Mouse (Mus musculus): ENCODE data around the gene Snx3.

Gene Snx3

GRCm38 (mm10) chr10:42504096-42504710, 2.4 kb downstream of the Snx3 start:
- no peak for DNase-seq (ENCODE audit: extremely low spot score)

DNA sequence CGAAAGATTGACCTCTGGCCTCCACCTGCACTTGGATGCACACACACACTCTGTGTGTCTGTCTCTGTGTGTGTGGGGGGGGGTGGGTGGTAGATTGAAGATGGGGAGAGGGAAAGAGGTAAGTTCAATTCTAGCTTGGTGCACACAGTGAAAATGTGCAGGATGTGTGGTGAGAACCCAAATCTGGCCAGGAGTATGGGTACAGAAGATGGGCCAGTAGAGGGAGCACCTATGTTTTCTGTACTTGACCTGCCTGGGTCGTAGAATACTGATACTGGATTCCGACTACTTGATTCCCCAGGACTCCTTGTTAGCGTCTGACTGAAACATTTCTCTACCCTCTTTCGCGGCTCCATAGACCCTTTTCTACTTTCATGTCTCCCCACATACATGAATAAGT, 8.3 kb downstream of the Snx3 start:
- DNase-seq (ENCODE audit: extremely low spot score), result no peak

DNA sequence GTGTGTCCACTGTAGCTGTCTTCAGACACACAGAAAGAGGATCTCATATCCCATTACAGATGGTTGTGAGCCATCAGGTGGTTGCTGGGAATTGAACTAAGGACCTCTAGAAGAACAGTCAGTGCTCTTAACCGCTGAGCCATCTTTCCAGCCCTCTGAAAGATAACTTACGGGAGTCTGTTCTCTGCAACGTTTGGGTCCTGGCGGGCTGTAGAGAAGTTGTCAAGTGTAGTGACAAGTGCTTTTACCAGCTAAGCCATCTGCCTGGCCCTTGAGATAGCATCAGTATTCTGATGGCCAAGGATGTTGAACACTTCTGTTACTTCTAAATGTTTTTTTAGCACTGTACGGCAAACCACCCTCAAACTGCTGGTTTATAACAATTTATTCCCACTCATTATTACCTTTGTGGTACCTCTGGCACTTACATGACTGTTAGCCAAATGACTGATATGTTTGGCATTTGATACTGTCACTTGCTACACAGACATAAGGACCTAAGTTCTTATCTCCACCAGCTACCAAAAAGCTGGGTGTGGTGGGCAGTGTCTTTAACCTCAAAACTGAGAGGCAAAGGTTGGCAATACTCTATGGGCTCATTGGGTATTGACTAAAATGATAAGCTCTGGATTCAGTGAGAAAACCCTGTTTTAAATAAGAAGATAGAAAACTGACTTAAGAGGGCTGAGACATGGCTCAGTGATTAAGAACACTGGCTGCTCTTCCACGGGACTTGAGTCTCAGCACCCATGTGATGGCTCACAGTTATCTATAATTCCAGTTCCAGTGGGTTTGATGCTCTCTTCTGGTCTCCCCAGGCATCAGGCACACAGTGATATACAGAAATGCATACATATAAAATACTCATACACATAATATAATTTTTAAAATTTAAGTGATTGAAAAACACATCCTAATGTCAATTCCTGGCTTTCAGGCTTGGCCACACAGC, 9.6 kb downstream of the Snx3 start:
- no peak for DNase-seq (ENCODE audit: extremely low spot score)

GRCm38 (mm10) chr10:42514125-42514524, 12.3 kb downstream of the Snx3 start:
- no peak for DNase-seq (ENCODE audit: extremely low spot score)

DNA sequence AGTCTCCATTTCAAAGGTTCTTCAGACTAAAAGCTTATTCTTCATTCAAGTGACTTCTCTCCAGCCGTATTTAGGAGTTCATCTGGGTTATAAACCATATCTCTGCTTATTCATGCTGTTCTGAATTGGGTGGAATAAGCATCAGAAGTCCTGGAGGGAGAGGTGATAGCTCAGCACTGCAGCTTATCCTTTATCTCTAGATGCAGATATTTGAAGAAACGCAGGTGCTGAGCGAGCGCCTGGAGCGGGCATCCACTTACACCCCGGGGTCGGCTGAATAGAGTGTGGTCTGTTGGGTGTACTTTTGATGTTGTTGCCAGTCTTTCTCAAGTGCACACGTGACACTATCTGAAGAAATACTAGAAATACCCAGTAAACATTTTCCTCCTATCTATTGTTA, 16.5 kb downstream of the Snx3 start:
- no peak for DNase-seq (ENCODE audit: extremely low spot score)

DNA sequence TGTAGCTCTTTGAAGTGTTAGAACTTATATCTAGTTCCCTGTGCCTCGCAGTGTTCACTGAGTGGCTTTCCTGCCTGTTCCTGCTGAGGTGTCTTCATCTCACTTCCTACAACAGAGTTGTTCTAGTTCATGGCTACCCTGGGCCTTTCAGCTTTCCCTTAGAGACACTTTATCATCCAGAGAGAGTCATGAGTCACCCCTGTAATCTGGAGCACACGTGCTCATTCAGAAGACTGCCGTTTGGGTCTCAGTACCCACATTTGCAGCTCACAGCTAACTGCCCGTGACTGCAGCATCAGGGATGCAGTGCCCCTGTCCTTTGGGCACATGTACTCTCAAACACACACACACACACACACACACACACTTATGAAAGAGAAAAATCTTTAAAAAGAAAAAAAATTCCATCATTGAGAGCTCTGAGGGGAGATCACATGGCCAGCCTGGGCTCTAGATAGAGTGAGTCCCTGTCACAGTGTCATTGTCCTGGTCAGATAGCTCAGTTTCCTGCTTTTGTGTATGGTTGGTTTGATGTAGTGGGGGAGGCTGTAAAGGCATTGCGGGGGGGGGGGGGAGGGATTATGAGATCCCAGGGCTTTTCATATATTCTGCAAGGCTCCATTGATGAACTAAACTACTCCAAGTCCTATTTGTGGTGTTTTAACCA, 19.6 kb downstream of the Snx3 start:
- DNase-seq (ENCODE audit: extremely low spot score), result no peak

DNA sequence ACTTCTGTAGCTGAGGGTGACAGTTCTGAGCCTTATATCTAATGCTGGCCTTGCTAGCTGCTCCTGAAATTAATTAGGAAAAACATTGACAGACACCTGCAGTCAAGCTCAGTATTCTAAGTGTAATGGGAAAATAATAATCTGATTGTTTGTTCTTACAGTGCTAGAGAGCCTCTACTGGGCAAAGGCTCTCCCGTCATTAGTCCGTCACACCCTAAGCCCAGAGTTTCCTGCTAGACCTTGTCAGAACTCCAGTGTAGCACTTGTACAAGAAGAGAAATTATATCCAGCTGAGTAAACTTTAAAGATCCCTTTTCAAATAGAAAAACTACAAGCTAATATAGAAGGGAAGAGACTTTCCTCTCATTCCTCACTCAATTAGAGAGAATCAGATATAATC, 21.1 kb downstream of the Snx3 start:
- no peak for DNase-seq (ENCODE audit: extremely low spot score)

DNA sequence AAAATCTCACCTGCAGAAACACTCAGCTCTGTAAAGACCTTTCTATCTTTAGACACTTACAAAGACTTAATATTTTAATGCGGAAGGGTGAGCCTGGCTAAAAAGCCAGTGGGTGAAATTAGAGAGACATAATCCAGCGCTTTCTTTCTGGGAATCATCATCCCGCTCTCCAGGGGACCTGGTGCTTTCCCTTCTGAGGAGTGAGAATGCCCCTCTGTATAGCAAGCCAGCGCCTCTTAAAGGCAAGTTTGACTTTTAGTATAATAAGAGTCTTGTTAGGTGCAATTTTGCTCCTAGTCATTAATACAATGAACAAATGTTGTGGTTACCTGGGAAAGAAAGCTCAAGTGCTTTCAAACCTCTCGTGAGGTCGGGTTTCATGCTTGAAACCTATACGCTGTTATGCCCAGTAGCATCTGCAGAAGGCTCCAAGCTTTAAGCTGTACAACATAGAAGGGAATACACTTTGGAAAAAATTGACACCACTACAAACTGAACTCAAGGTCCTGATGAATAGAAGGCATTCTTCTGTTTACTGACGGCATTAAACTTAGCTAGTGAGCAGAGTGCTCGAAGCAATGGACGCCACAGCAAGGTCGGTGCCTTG, 21.8 kb downstream of the Snx3 start:
- no peak for DNase-seq (ENCODE audit: extremely low spot score)

- no peak for DNase-seq (ENCODE audit: extremely low spot score)
Observed at GRCm38 (mm10) chr10:42525682-42526081, 23.9 kb downstream of the Snx3 start.

GRCm38 (mm10) chr10:42533836-42534453, 32.1 kb downstream of the Snx3 start:
- DNase-seq (ENCODE audit: extremely low spot score), result no peak

- no peak for DNase-seq (ENCODE audit: extremely low spot score)
Observed at GRCm38 (mm10) chr10:42537571-42538316, 35.9 kb downstream of the Snx3 start.

- no peak for DNase-seq (ENCODE audit: extremely low spot score)
Observed at GRCm38 (mm10) chr10:42545707-42546503, 44.1 kb downstream of the Snx3 start.

DNA sequence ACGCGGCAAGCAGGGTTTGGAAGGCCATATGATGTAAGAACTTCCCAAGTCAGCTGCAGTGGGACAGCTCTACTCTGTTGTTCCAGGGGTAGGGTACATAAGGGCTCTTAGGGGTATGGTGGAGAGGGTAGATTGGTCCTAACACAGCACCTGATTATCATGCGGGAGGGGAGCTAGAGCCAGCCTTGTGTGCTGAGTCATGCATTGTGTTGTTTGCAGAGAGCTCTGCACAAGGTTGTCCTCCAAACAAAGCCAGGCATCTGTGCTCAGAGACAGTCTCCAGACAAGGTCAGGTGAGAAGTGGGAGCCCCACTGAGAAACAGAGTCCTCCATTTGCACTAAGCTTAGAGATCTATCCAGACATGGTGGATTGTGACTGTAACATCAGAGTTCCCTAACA, 44.7 kb downstream of the Snx3 start:
- no peak for DNase-seq (ENCODE audit: extremely low spot score)

- DNase-seq (ENCODE audit: extremely low spot score), result no peak
Observed at GRCm38 (mm10) chr10:42559581-42560200, 57.9 kb downstream of the Snx3 start.

GRCm38 (mm10) chr10:42562272-42562671, 60.4 kb downstream of the Snx3 start:
- DNase-seq (ENCODE audit: extremely low spot score), result peak; percentile 85

GRCm38 (mm10) chr10:42572567-42572966, 70.7 kb downstream of the Snx3 start:
- no peak for DNase-seq (ENCODE audit: extremely low spot score)

DNA sequence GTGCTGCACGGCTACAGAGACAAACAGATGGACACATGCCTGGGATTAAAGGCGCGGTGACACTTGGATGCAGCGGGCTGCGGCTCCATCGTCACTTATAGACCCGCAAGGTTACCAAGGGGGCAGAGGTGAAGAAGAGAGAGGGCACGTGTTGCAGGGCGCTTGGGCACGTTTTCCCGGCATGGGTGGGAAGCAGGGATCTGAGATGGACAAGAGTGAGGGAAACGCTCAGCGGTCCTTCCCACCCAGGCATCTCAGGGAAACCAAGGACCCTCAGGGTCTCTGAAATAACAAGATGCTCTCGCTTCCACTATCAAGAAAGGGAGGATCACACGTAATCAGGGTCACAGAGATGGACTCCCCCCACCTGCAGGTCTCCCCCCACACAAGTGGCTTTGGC, 71.1 kb downstream of the Snx3 start:
- DNase-seq (ENCODE audit: extremely low spot score), result no peak

GRCm38 (mm10) chr10:42574639-42575038, 72.8 kb downstream of the Snx3 start:
- peak; percentile 28 for DNase-seq (ENCODE audit: extremely low spot score)

GRCm38 (mm10) chr10:42577525-42578280, 75.9 kb downstream of the Snx3 start:
- DNase-seq (ENCODE audit: extremely low spot score), result peak; percentile 19
